In the genomic region with DNA sequence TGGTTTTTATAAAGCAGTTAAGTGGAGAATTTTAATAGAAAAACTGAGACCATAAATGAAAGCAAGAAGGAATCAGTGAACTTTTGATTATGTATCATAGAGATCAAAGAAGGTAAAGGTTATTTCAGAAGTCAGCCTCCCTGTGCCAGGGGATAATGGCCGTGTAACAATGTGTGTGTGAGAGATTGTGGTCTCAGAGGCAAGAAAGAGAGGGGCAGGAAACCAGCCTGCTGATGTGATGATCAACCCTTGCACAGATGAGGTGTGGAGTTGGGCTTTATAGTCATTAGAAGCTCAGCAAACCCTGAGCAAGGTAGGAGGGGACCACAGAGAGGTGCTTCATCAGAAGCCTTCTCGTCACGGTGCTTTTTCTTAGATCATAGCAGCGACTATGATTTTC, we compare ENCODE assay signal across 22 mouse cellular contexts.
DNase-seq lines count a peak whose midpoint lies in the region; ATAC-seq lines count a peak whose summit lies in the region.
"Had no signal": no experiment of that assay in that cellular context is flagged by ENCODE, and none has a peak within 500 bp of the region (broad histone marks: within the 10 kb centered on the region; RNA-seq: fewer than 3 reads in every experiment).

No protein-coding gene starts in this region.

- no peak overlapping the region for H3K4me3 ChIP-seq in kidney, embryonic 15.5 days (replicated peaks)

- no peak overlapping the region for H3K27ac ChIP-seq in kidney, embryonic 15.5 days

- peak; percentile 71 for DNase-seq in heart, adult 11 months
- no peak for DNase-seq in heart, postnatal 4 days
- no peak for DNase-seq in gastrocnemius, adult 8-10 months (ENCODE audit: low spot score in 2 of 2)
- DNase-seq in yolk sac, embryonic 10.5 days (ENCODE audit: low spot score), result no peak
- DNase-seq: adrenal gland, adult 2 months; adrenal gland, adult 8-10 months; adrenal gland, postnatal 10 days; adrenal gland, postnatal 14 days; adrenal gland, postnatal 25 days; adrenal gland, postnatal 36 days; B cell, adult 2 months; cerebellum, adult 11 months; cerebellum, adult 11-12 months had no signal

- WGBS in kidney, embryonic 15.5 days, result 82% methylated on average over 4 of the region's 4 CpGs

- H3K9me3 ChIP-seq in kidney, embryonic 15.5 days (replicated peaks), result no peaks in the 10 kb centered on the region

- H3K4me1 ChIP-seq in kidney, embryonic 15.5 days, result no peaks in the 10 kb centered on the region

- no peaks in the 10 kb centered on the region for H3K36me3 ChIP-seq in kidney, embryonic 15.5 days
- H3K36me3 ChIP-seq: G1E had no signal

- H3K4me2 ChIP-seq in kidney, embryonic 15.5 days, result no peak overlapping the region

- peak; percentile 47; the same call in 1 of the 2 replicates for ATAC-seq in common myeloid progenitor, adult 5-6 weeks (replicated peaks; ENCODE audit: low read depth, poor library complexity, severe bottlenecking)
- ATAC-seq in megakaryocyte progenitor cell, adult 5-6 weeks (replicated peaks; ENCODE audit: poor library complexity), result peak; percentile 69
- ATAC-seq in megakaryocyte-erythroid progenitor cell, adult 5-6 weeks (replicated peaks; ENCODE audit: low FRiP score, low TSS enrichment, poor library complexity, severe bottlenecking), result peak; percentile 84
- no peak for ATAC-seq in kidney, embryonic 15.5 days (replicated peaks; ENCODE audit: low FRiP score)
- ATAC-seq: activated CD4-positive, CD25-positive, alpha-beta regulatory T cell, adult 4 months; CD4-positive, CD25-positive, alpha-beta regulatory T cell, adult 4 months; Patski had no signal

- H3K27me3 ChIP-seq in kidney, embryonic 15.5 days, result no peaks in the 10 kb centered on the region
- H3K27me3 ChIP-seq: CH12.LX, Patski had no signal

- no peak overlapping the region for H3K9ac ChIP-seq in kidney, embryonic 15.5 days
